Mouse (Mus musculus) intestine, postnatal 0 days (tissue): Measurements from ENCODE around the gene Pip4k2c. TPM values are rescaled to one million over a fixed set of nuclear protein-coding genes. Genes with fewer than 3 reads are reported as not detected.

Experiments used
- ATAC-seq: fragments of 200-750 bp; cut with Nextera tagmentation; 2 replicates; pipeline ENCODE4 v1.8.0; 2017; ENCODE audit warnings: mild to moderate bottlenecking, moderate TSS enrichment, moderate library complexity
- H3K27ac ChIP-seq: fragments of 300-500 bp; sonication (generic); 2 replicates; pipeline ENCODE4 v1.5.1; 2014; ENCODE audit warnings: mild to moderate bottlenecking, low read depth, low read length, moderate library complexity
- H3K27me3 ChIP-seq: fragments of 300-500 bp; sonication (generic); replicated peaks from 2 replicates; pipeline ENCODE4 v1.6.1; 2014; ENCODE audit warnings: low read length, mixed read lengths; ENCODE audit not compliant: control insufficient read depth, insufficient read depth
- H3K36me3 ChIP-seq: fragments of 300-500 bp; sonication (generic); 2 replicates; pipeline ENCODE4 v1.6.1; 2014; ENCODE audit warnings: mild to moderate bottlenecking, moderate library complexity; ENCODE audit not compliant: control insufficient read depth, insufficient read depth
- H3K4me1 ChIP-seq: fragments of 300-500 bp; sonication (generic); replicated peaks from 2 replicates; pipeline ENCODE4 v1.6.1; 2014; ENCODE audit warnings: antibody characterized with exemption, low read length, mixed read lengths; ENCODE audit not compliant: control insufficient read depth, insufficient read depth
- H3K4me2 ChIP-seq: fragments of 300-500 bp; sonication (generic); replicated peaks from 2 replicates; pipeline ENCODE4 v1.6.1; 2014; ENCODE audit warnings: low read depth, mild to moderate bottlenecking, moderate library complexity
- H3K4me3 ChIP-seq: fragments of 300-500 bp; sonication (generic); 2 replicates; pipeline ENCODE4 v1.5.1; 2014; ENCODE audit warnings: low read depth, low read length
- H3K9ac ChIP-seq: fragments of 300-500 bp; sonication (generic); 2 replicates; pipeline ENCODE4 v1.6.1; 2014; ENCODE audit warnings: mild to moderate bottlenecking, low read depth, low read length
- H3K9me3 ChIP-seq: fragments of 300-500 bp; sonication (generic); 2 replicates; pipeline ENCODE4 v1.6.1; 2016; ENCODE audit warnings: mixed run types; ENCODE audit not compliant: control insufficient read depth
- CTCF ChIP-seq: sonication (generic); IDR thresholded peaks from 2 replicates; pipeline ENCODE4 v1.5.1; 2016; ENCODE audit warnings: low read depth, mild to moderate bottlenecking, control low read depth, antibody characterized with exemption, moderate library complexity
- WGBS: fragments of 180-500 bp; shearing (Covaris S2); extraction: QIAGEN DNeasy Blood & Tissue Kit; methylation state at CpG from one replicate; pipeline ENCODE4 v1.1.7; 2014; 5-methylcytosine and 5-hydroxymethylcytosine counted together
- polyA plus RNA-seq: library from polyadenylated mRNA; unstranded; fragments of >200 nt; fragmentation: Nextera tagmentation; extraction: Ambion mirVana; gene quantifications from 2 replicates; pipeline ENCODE4 v1.2.1, GENCODE M21; 2015

The Pip4k2c gene
- polyA plus RNA-seq, 1 experiment from 2014 or later, result 43.0 TPM

DNA sequence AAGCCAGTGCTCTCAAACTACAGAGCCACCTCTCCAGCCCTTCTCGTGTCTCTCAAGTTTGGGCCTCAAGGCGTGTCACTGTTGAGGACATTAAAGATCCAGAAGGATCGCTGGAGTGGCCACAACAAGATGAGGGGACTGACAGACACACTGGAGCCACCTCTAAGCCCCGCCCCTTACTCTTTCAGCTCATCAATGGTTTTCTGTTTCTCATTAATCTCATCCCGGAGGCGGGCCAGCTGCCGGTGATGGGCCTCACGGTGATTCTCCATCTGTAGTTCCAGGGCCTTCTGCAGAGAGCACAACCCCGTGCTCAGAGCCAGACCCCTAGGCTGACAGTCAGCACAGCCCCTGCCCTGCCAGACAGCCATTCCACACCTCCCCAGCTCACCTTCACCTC lies 25.2 kb upstream of the Pip4k2c start:
- Histone ChIP-seq H3K4me3 (no peak overlapping the region), H3K4me2 (no peak overlapping the region), H3K9ac (no peak overlapping the region), H3K9me3 (no peaks in the 10 kb centered on the region), H3K27ac (no peak overlapping the region), H3K36me3 (no peaks in the 10 kb centered on the region), H3K4me1 (no peaks in the 10 kb centered on the region), H3K27me3 (peaks cover 3% of the 10 kb centered on the region; the same call in 1 of the 2 replicates)
- TF ChIP-seq CTCF, result no peak
- WGBS, result 30% methylated on average over 9 of the region's 9 CpGs
- no peak for ATAC-seq

DNA sequence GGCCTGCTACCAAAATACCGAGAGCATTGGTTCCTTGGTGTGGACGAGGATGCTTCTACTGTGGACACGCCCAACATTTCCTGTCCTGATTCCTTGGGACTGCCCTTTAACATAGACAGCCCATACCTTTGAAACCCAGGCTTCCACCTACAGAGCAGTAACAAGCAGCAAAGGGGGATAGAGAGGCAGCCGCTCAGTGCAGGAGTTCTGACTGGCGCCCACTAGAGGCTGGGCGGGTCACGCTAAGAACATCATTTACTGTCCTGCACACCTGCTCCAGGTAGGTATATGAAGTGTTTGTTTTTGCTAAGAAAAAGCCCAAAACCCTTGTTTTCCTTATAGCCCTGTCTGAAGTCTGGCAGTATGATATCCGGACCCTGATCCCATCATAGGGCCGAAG lies 21.8 kb upstream of the Pip4k2c start:
- Histone ChIP-seq H3K27me3 (no peaks in the 10 kb centered on the region; the same call in 1 of the 2 replicates), H3K4me2 (0 out of 2 replicates have a peak overlapping the region, but pooled peaks have one; percentile 27), H3K36me3 (no peaks in the 10 kb centered on the region), H3K9ac (no peak overlapping the region), H3K4me1 (no peaks in the 10 kb centered on the region), H3K27ac (no peak overlapping the region), H3K9me3 (no peaks in the 10 kb centered on the region), H3K4me3 (no peak overlapping the region)
- TF ChIP-seq CTCF, result peak; percentile 64
- WGBS, result 65% methylated on average over 9 of the region's 9 CpGs
- 0 out of 2 replicates have a peak, but pooled peaks have one; percentile 26 for ATAC-seq

DNA sequence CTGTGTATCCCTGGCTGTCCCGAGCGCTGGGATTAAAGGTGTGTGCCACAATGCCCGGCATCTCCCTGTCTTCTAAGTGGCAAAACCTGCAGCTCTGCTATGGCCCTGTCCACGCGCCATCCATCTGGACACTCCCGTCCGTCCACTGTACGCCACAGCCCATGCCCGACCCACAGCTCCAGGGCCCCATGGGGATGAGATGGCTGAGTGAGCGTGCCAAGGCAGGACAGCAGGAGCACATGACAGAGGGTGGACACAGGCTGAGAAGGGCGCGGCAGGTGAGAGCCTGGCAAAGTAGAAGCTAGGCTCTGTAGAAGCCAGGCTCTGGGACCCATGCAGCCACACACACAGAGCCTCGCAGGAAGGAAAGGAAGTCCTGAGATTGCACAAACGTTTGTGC lies 20.4 kb upstream of the Pip4k2c start:
- ATAC-seq, result no peak
- no peak overlapping the region for H3K9ac ChIP-seq
- no peaks in the 10 kb centered on the region for H3K4me1 ChIP-seq
- no peak overlapping the region for H3K4me3 ChIP-seq
- H3K4me2 ChIP-seq, result no peak overlapping the region
- H3K9me3 ChIP-seq, result no peaks in the 10 kb centered on the region
- no peaks in the 10 kb centered on the region; the same call in 1 of the 2 replicates for H3K27me3 ChIP-seq
- no peak for TF ChIP-seq CTCF
- H3K36me3 ChIP-seq, result no peaks in the 10 kb centered on the region
- WGBS, result 75% methylated on average over 14 of the region's 14 CpGs
- no peak overlapping the region for H3K27ac ChIP-seq

DNA sequence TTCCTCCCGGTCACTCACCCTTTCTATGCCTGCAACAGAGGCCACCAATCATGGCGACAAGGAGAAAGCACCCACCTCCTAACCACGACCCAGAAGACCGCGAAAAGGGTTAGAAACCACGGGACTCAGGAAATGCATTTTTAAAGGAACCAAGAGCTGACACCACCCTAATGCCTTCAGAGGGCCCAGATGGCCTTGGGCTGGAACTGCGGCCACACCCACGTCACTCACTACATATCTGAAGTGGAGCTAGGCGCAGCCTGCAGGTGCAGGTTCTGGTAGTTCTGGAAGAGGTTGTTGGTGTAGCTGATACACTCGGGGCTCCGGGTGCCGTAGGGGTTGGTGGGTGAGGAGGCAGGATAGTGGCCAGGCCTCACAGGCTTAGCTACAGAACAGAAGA lies 19.3 kb upstream of the Pip4k2c start:
- Histone ChIP-seq H3K36me3 (no peaks in the 10 kb centered on the region), H3K9ac (no peak overlapping the region), H3K27me3 (no peaks in the 10 kb centered on the region), H3K4me2 (no peak overlapping the region), H3K9me3 (no peaks in the 10 kb centered on the region), H3K4me1 (no peaks in the 10 kb centered on the region), H3K27ac (no peak overlapping the region), H3K4me3 (no peak overlapping the region)
- TF ChIP-seq CTCF, result no peak
- 55% methylated on average over 12 of the region's 12 CpGs for WGBS
- ATAC-seq, result no peak

DNA sequence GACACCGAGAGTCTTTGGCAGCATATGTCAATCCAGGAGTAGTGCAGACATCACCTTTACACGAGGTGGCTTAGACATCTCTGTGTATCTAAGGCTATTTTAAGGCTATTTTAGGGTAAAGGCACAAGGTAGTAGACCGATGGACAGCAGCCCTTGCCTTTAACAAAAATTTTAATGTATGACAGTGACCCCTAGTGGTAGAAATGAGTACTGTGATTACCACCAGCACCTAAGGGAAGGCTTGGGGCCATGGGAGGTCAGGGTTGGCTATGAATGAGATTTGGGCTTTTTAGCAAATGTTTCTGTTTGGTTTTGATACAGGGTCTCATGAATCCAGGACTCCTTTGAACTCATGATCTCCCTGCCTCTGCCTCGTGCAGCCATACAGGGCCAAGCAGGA lies 17.5 kb upstream of the Pip4k2c start:
- 19% methylated on average over 4 of the region's 4 CpGs for WGBS
- no peaks in the 10 kb centered on the region for H3K27me3 ChIP-seq
- no peaks in the 10 kb centered on the region for H3K36me3 ChIP-seq
- no peak overlapping the region for H3K27ac ChIP-seq
- H3K4me2 ChIP-seq, result no peak overlapping the region
- H3K9me3 ChIP-seq, result no peaks in the 10 kb centered on the region
- no peak for ATAC-seq
- no peak overlapping the region for H3K9ac ChIP-seq
- no peaks in the 10 kb centered on the region for H3K4me1 ChIP-seq
- H3K4me3 ChIP-seq, result no peak overlapping the region
- peak; percentile 83 for TF ChIP-seq CTCF

- H3K27me3 ChIP-seq, result no peaks in the 10 kb centered on the region
- no peaks in the 10 kb centered on the region for H3K4me1 ChIP-seq
- no peak for TF ChIP-seq CTCF
- no peak overlapping the region for H3K4me2 ChIP-seq
- ATAC-seq, result no peak
- H3K36me3 ChIP-seq, result no peaks in the 10 kb centered on the region
- 78% methylated on average over 8 of the region's 8 CpGs for WGBS
- no peak overlapping the region for H3K27ac ChIP-seq
- H3K9ac ChIP-seq, result no peak overlapping the region
- no peak overlapping the region for H3K4me3 ChIP-seq
- H3K9me3 ChIP-seq, result no peaks in the 10 kb centered on the region
Measured at GRCm38 (mm10) chr10:127227163-127227562, 15.8 kb upstream of the Pip4k2c start.
